8 mouse cellular contexts compared by ENCODE assay signal in genomic region chr10:125965968-125966480, GRCm38 (mm10). TPM values are rescaled to one million over a fixed set of nuclear protein-coding genes. Genes with fewer than 3 reads are reported as not detected.
A peak's percentile ranks its signal among the peaks of the same experiment; 100 is the strongest.
DNase-seq lines count a peak whose midpoint lies in the region; ATAC-seq lines count a peak whose summit lies in the region.

Gene Lrig3 (plus strand): TSS chr10:125966168.

- peak within 1 kb of the TSS; percentile 97 for H3K27ac ChIP-seq in hindbrain, embryonic 10.5 days
- peak within 1 kb of the TSS; percentile 86 for H3K27ac ChIP-seq in lung, embryonic 15.5 days

- H3K9ac ChIP-seq in lung, embryonic 15.5 days, result peak within 1 kb of the TSS; percentile 84

- under 1% methylated on average over 62 of the region's 62 CpGs for WGBS in hindbrain, embryonic 10.5 days
- 0% methylated on average over 62 of the region's 62 CpGs for WGBS in lung, embryonic 15.5 days

- peak within 1 kb of the TSS; percentile 91 for H3K4me3 ChIP-seq in hindbrain, embryonic 10.5 days
- peak within 1 kb of the TSS; percentile 77 for H3K4me3 ChIP-seq in lung, embryonic 15.5 days

- DNase-seq in R1 (ENCODE audit: low read depth, low spot score), result peak; percentile 74
- peak; percentile 85 to 89 for DNase-seq in cerebellum, postnatal 10 days
- peak; percentile 34 to 64 for DNase-seq in frontal cortex, postnatal 14 days (ENCODE audit: low spot score in 2 of 2)
- peak; percentile 85 for DNase-seq in hindbrain, embryonic 10.5 days (ENCODE audit: low spot score)
- peak; percentile 63 to 79 for DNase-seq in layer of hippocampus, postnatal 10 days (ENCODE audit: low spot score in 2 of 2)
- peak; percentile 75 for DNase-seq in ovary, postnatal 10 days (ENCODE audit: low spot score)
- DNase-seq in urinary bladder, adult 18-20 months (ENCODE audit: low spot score in 2 of 2), result peak; percentile 75 to 82

- no peaks in the 10 kb centered on the region for H3K9me3 ChIP-seq in hindbrain, embryonic 10.5 days
- H3K9me3 ChIP-seq in lung, embryonic 15.5 days, result no peaks in the 10 kb centered on the region

- peak; percentile 83 for ATAC-seq in lung, embryonic 15.5 days (ENCODE audit: borderline replicate concordance, extremely low read depth, low FRiP score, low TSS enrichment)

- peaks cover 55% of the 10 kb centered on the region for H3K4me1 ChIP-seq in hindbrain, embryonic 10.5 days (replicated peaks)
- H3K4me1 ChIP-seq in lung, embryonic 15.5 days, result peaks cover 34% of the 10 kb centered on the region

- H3K4me2 ChIP-seq in lung, embryonic 15.5 days, result peak within 1 kb of the TSS; percentile 73

- H3K27me3 ChIP-seq in hindbrain, embryonic 10.5 days (ENCODE audit: insufficient read depth, poor library complexity, severe bottlenecking), result no peaks in the 10 kb centered on the region
- no peaks in the 10 kb centered on the region for H3K27me3 ChIP-seq in lung, embryonic 15.5 days

- H3K36me3 ChIP-seq in hindbrain, embryonic 10.5 days, result no peaks in the 10 kb centered on the region
- no peaks in the 10 kb centered on the region for H3K36me3 ChIP-seq in lung, embryonic 15.5 days

RNA-seq across cellular contexts. Expression of gene Lrig3, which starts in this region (rescaled TPM):
- 14.3 and 15.1 TPM in 2 replicates for polyA plus RNA-seq in hindbrain, embryonic 10.5 days (2016; fragmentation: Nextera tagmentation; extraction: Ambion mirVana)
- 1 to 10 TPM; 3.0 to 4.0 TPM for total RNA-seq in layer of hippocampus, postnatal 10 days (2021)
- polyA plus RNA-seq in lung, embryonic 15.5 days (2015; fragmentation: Nextera tagmentation; extraction: Ambion mirVana), result 9.2 and 10.4 TPM in 2 replicates

Comparison
In these comparisons a context has a peak if more than half of its experiments do, and no peak if none do; other contexts are left out.
1. Peak in every context shown above with its lines: DNase-seq, ATAC-seq, H3K4me3 ChIP-seq and H3K27ac ChIP-seq.